Mouse (Mus musculus): ENCODE results near the gene Bola2.

- TF ChIP-seq CTCF (IDR thresholded peaks at IDR 0.05; ENCODE audit: low read depth) (no peak), EP300 (IDR thresholded peaks at IDR 0.05; ENCODE audit: low read depth) (no peak)
Measured at GRCm38 (mm10) chr7:126691676-126692075, 3.5 kb upstream of the Bola2 start.
